Mouse (Mus musculus) neural tube, embryonic 13.5 days (tissue): ENCODE results near the gene Pcyt1a. TPM values are rescaled to one million over a fixed set of nuclear protein-coding genes. Genes with fewer than 3 reads are reported as not detected.
A peak's percentile ranks its signal among the peaks of the same experiment; 100 is the strongest.

Source experiments
- ATAC-seq: fragments of 200-750 bp; cut with Nextera tagmentation; 2 replicates; pipeline ENCODE4 v1.8.0; 2017; ENCODE audit warnings: low read depth, mild to moderate bottlenecking, moderate TSS enrichment, moderate library complexity
- H3K27ac ChIP-seq: fragments of 300-500 bp; sonication (generic); replicated peaks from 2 replicates; pipeline ENCODE4 v1.5.1; 2015; ENCODE audit warnings: moderate library complexity, mild to moderate bottlenecking, inconsistent platforms
- H3K27me3 ChIP-seq: fragments of 300-500 bp; sonication (generic); 2 replicates; pipeline ENCODE4 v1.6.1; 2015; ENCODE audit warnings: mild to moderate bottlenecking, inconsistent platforms
- H3K36me3 ChIP-seq: fragments of 300-500 bp; sonication (generic); 2 replicates; pipeline ENCODE4 v1.6.1; 2015; ENCODE audit warnings: mild to moderate bottlenecking, inconsistent platforms
- H3K4me1 ChIP-seq: fragments of 300-500 bp; sonication (generic); replicated peaks from 2 replicates; pipeline ENCODE4 v1.6.1; 2015; ENCODE audit warnings: inconsistent platforms
- H3K4me2 ChIP-seq: fragments of 300-500 bp; sonication (generic); 2 replicates; pipeline ENCODE4 v1.6.1; 2015; ENCODE audit warnings: inconsistent platforms, mild to moderate bottlenecking, moderate library complexity
- H3K4me3 ChIP-seq: fragments of 300-500 bp; sonication (generic); 2 replicates; pipeline ENCODE4 v1.5.1; 2015; ENCODE audit warnings: mild to moderate bottlenecking, inconsistent platforms
- H3K9ac ChIP-seq: fragments of 300-500 bp; sonication (generic); 2 replicates; pipeline ENCODE4 v1.6.1; 2015; ENCODE audit warnings: moderate library complexity, mild to moderate bottlenecking, inconsistent platforms
- H3K9me3 ChIP-seq: fragments of 300-500 bp; sonication (generic); 2 replicates; pipeline ENCODE4 v1.6.1; 2016; ENCODE audit warnings: inconsistent platforms
- WGBS: fragments of 180-500 bp; shearing (Covaris S2); methylation state at CpG from one replicate; pipeline ENCODE4 v1.1.7; 2015; 5-methylcytosine and 5-hydroxymethylcytosine counted together
- polyA plus RNA-seq: library from polyadenylated mRNA; unstranded; fragments of >200 nt; fragmentation: Nextera tagmentation; extraction: Ambion mirVana; gene quantifications from 2 replicates; pipeline ENCODE4 v1.2.1, GENCODE M21; 2015

Pcyt1a gene
- polyA plus RNA-seq, 1 experiment from 2014 or later: 42.1 TPM

DNA sequence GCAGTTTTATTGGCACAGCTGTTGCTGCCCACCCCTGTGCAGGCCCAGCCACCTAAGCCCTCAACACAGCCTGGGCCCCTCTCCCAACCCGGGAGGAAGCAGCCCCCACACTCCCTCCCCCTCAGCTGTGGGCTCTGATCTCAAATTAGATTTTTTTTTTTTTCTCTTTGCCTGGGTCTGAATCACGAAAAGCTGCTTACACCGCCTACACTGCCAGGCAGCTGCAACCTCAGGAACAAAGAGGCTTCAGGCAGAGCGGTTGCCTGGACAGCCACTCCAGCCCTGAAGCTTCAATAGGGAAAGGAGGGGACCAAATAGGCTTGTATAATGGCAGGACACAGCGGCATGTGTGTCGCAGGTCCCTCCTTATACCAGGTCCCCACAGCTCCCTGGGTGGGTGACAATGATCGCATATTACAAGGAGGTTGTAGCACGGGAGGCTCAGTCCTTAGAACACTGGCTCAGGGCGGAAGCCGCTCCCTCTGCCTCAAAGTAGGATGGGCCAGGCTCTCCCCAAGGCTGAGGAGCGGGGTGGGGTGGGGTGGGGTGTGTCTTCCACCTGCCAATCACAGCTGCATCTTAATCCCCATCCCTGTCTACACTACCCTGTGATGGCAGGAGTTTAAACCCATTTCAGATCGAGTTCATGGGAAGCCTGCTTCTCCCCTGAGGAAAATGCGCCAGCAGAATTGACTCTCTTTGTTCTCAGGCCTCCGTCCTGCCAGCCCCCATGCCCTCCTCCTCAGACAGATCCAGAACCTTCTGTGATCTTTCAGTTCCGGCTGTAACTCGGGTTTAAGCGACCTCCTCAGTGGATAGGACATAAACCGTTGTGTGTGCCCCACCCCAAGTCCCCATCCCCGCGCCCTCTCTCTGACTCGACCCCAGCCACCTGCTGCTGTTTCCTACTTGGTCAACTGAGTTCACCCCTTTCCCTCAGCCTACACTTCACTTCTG lies 85.6 kb downstream of the Pcyt1a start:
- 0 out of 2 replicates have a peak overlapping the region, but pooled peaks have one; percentile 20 for H3K4me3 ChIP-seq
- peak overlapping the region; percentile 97 for H3K27ac ChIP-seq
- H3K36me3 ChIP-seq: no peaks in the 10 kb centered on the region
- H3K4me1 ChIP-seq: peaks cover 17% of the 10 kb centered on the region
- 11% methylated on average over 21 of the region's 21 CpGs for WGBS
- H3K9ac ChIP-seq: peak overlapping the region; percentile 70
- peak overlapping the region; percentile 47 for H3K4me2 ChIP-seq
- H3K27me3 ChIP-seq: no peaks in the 10 kb centered on the region
- no peaks in the 10 kb centered on the region for H3K9me3 ChIP-seq
- peak; percentile 93 for ATAC-seq

DNA sequence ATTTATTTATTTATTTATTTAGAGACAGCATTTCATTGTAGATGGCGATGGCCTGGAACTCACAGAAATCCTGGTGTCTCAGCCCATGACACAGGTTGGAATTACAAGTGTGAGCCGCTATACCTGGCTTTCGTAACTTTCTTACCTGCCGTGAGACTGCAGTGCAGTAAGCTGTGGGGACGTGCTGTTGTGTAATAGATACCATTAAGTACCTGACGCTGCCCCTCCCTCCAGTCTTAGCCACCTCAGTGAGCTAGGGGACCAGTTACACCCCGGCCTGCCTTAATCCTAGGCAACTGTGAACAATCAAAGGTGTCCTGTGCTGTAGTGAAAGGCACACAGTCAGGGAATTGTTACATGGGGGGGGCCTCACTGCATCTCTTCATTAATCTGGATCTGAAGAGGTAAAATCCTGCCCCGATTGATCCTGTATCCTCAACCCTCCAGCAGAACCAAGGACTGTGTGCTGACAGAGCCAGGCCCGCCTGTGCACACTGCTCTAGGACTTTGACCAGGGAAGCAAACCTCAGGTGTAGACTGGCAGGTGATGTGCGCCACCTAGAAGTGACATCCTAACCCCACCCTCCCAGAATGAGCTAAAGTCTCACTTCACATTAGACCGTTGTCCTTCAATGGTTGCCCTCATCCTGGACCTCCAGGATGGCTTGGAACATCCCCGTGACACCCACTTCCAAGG lies 87.2 kb downstream of the Pcyt1a start:
- Histone ChIP-seq H3K4me2 (no peak overlapping the region), H3K9ac (no peak overlapping the region), H3K9me3 (no peaks in the 10 kb centered on the region), H3K4me1 (peaks cover 17% of the 10 kb centered on the region), H3K27ac (no peak overlapping the region), H3K27me3 (no peaks in the 10 kb centered on the region), H3K4me3 (no peak overlapping the region), H3K36me3 (no peaks in the 10 kb centered on the region)
- ATAC-seq: no peak
- WGBS: 86% methylated on average over 12 of the region's 12 CpGs

DNA sequence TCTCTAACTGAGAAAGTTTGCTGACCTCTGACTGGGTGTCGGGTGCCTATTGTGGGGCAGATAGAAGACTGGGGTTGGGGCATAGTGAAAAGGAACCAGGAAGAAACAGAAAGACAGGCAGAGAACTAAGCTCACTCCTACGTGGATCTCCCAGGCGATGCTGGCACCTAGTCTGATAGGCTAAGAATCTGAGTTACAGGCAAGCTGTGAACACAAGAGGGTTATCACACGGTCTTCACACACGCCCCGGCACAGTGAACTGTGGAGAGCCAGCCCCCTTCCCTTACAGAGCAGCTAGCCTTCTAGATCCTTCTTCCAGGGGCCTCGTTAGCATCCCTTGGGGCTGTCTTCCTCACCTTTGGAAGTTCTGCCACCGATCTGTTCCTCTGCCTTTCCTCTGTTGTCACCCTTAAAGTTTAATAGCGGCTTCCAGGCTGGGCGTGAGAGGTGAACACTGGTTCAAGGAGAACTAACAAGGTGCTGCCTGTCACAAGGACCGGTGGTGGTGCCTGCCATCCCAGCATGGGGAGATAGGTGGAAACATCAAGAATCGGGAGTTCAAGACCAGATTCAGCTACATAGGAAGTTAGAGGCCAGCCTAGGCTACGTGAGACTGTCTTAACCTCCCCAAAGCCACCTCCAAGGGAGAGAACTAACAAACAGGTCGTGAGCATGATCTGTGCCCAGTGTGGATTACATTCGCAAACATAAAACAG lies 89.1 kb downstream of the Pcyt1a start:
- H3K4me2 ChIP-seq: no peak overlapping the region
- H3K4me3 ChIP-seq: no peak overlapping the region
- H3K27ac ChIP-seq: no peak overlapping the region
- H3K9me3 ChIP-seq: no peaks in the 10 kb centered on the region
- 86% methylated on average over 15 of the region's 15 CpGs for WGBS
- H3K27me3 ChIP-seq: no peaks in the 10 kb centered on the region
- ATAC-seq: no peak
- H3K4me1 ChIP-seq: peaks cover 32% of the 10 kb centered on the region
- H3K36me3 ChIP-seq: no peaks in the 10 kb centered on the region
- H3K9ac ChIP-seq: no peak overlapping the region

DNA sequence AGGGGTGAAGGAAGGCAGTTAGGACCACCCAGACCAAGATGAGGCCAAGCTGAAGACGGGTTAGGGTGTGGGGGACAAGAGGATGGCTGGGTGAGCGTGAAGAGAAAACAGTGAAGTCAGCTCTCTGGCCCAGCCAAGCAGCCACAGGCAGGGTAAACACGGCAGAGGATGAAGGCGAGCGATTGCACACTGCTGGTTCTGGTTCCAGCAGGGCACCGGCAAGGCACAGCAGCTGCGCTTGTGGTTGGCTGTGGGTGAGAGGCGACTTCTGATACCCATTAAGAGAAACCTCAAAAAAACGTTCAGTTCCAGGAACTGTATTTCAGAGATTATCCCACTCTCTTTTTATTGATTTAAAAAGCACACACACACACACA lies 89.6 kb downstream of the Pcyt1a start:
- H3K27ac ChIP-seq: 0 out of 2 replicates have a peak overlapping the region, but pooled peaks have one; percentile 9
- H3K4me2 ChIP-seq: no peak overlapping the region
- H3K27me3 ChIP-seq: no peaks in the 10 kb centered on the region
- H3K9ac ChIP-seq: no peak overlapping the region
- 70% methylated on average over 9 of the region's 9 CpGs for whole genome bisulfite sequencing
- ATAC-seq: no peak
- no peaks in the 10 kb centered on the region for H3K36me3 ChIP-seq
- H3K4me3 ChIP-seq: no peak overlapping the region
- peaks cover 30% of the 10 kb centered on the region for H3K4me1 ChIP-seq
- H3K9me3 ChIP-seq: no peaks in the 10 kb centered on the region

DNA sequence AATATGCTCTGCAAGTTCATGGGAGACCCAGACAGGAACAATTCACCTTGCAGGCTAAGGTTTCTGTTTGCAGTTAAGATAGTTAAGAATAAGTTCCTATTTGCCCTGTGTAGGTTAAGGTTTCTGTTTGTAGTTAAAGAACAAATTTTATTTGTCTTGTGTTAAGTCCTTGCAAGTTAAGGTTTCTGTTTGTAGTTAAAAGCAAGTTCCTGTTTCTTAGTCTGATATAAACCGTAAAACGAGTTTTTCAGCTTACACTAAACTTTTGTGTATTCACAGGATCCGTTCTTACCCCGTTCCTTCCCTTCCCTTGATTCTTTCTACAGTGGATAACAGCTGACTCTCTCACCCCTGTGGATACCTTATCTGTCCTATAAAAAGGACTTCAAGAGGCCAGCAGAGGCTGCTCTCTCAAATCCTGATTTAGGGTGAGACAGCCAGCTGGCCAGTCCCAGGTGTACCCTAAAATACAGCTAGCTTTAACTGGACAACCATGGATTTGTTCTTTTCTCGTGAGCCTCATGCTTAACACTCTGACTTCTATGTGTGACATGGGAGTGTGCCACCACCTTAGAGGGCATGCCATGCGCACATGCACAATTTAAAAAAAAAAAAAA lies 92.0 kb downstream of the Pcyt1a start:
- Histone ChIP-seq H3K27ac (no peak overlapping the region), H3K4me1 (peaks cover 15% of the 10 kb centered on the region), H3K36me3 (no peaks in the 10 kb centered on the region), H3K9me3 (no peaks in the 10 kb centered on the region), H3K4me2 (no peak overlapping the region), H3K4me3 (no peak overlapping the region), H3K27me3 (no peaks in the 10 kb centered on the region), H3K9ac (no peak overlapping the region)
- ATAC-seq: no peak
- 85% methylated on average over 6 of the region's 6 CpGs for WGBS

DNA sequence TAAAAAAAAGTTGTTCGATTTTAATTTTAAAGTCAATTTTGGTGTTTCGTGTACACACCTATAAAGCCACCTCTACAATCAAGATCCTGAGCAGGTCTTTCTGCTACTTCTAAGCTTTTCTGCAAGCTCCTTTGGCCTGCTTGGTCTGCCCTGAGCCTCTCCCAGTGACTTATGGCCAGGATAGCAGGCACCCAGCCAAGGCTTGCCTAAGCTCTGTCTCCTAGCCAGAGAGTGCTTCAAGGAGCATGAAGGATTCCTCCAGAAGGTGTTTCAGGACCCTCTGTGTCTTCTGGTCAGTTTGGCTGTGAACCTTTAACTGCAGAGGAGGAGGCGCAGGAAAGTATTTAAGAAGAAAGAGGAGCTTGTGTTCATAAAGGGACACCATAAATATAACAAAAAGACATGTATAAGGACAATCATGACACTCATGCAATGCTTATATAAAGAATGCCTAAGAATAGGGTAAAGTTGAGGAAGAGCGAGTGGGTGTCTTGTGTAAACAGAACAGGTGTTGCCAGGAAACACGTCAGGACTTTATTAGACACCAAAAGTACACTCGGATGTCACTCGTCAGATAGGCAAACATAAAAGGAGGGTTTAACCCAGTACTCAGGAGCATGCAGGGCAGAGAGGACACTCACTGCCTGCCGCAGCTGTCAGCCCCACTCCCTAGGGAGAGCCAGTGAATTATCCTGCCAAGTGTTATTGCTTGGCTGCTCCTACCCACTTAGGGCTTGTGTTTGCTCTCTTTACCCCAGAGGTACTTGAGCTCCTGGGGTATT lies 92.9 kb downstream of the Pcyt1a start:
- Histone ChIP-seq H3K4me1 (peaks cover 15% of the 10 kb centered on the region), H3K4me2 (no peak overlapping the region), H3K27me3 (no peaks in the 10 kb centered on the region), H3K9me3 (no peaks in the 10 kb centered on the region), H3K27ac (peak overlapping the region; percentile 88), H3K4me3 (no peak overlapping the region), H3K36me3 (no peaks in the 10 kb centered on the region), H3K9ac (no peak overlapping the region)
- peak; percentile 92 for ATAC-seq
- 49% methylated on average over 8 of the region's 8 CpGs for WGBS

DNA sequence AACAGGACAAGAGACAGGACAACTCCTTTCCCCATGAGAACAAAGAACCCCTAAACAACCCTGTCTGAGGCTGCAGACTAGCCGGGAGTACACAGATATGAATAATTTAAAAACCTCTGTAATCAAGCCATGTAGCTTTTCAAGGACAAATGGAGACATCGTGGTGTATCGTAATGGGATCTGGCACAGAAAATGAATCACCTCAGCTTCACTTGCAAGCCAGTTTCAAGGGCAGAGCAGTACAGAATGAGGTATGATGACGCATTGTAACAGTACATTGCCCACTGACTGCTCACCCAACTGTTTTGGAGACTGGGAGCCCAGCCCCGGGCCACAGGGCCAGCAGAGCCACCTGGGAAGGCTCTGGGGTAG lies 93.5 kb downstream of the Pcyt1a start:
- H3K4me1 ChIP-seq: peaks cover 15% of the 10 kb centered on the region
- no peaks in the 10 kb centered on the region for H3K9me3 ChIP-seq
- H3K36me3 ChIP-seq: no peaks in the 10 kb centered on the region
- H3K27ac ChIP-seq: peak overlapping the region; percentile 88
- no peak overlapping the region for H3K4me2 ChIP-seq
- ATAC-seq: peak; percentile 62
- H3K9ac ChIP-seq: no peak overlapping the region
- WGBS: 39% methylated on average over 5 of the region's 5 CpGs
- no peak overlapping the region for H3K4me3 ChIP-seq
- H3K27me3 ChIP-seq: no peaks in the 10 kb centered on the region

Other genes starting within 250 kb of the Pcyt1a start
- 15.8 and 18.4 TPM in 2 replicates for gene Fbxo45, start 183.8 kb upstream of the Pcyt1a start, polyA plus RNA-seq
- gene Wdr53, start 183.7 kb upstream of the Pcyt1a start, polyA plus RNA-seq: 16.4 and 17.1 TPM in 2 replicates
- 0.28 TPM in 1 of 2 replicates, not detected in the other for gene Smco1, start 159.5 kb upstream of the Pcyt1a start, polyA plus RNA-seq
- gene Rnf168, start 153.5 kb upstream of the Pcyt1a start, polyA plus RNA-seq: 25.3 and 27.3 TPM in 2 replicates
- 22.4 and 29.3 TPM in 2 replicates for gene Ubxn7, start 98.7 kb upstream of the Pcyt1a start, polyA plus RNA-seq
- not detected in 2 replicates for gene Tm4sf19, start 30.4 kb upstream of the Pcyt1a start, polyA plus RNA-seq
- 33.2 and 40.3 TPM in 2 replicates for gene Tctex1d2, start 11.2 kb upstream of the Pcyt1a start, polyA plus RNA-seq
- 0.17 TPM in 1 of 2 replicates, not detected in the other for gene Slc51a, start 57.0 kb downstream of the Pcyt1a start, polyA plus RNA-seq
- gene Zdhhc19, start 65.3 kb downstream of the Pcyt1a start, polyA plus RNA-seq: not detected in 2 replicates
- gene Tfrc, start 178.0 kb downstream of the Pcyt1a start, polyA plus RNA-seq: 36.0 and 37.9 TPM in 2 replicates
- 20.0 and 21.4 TPM in 2 replicates for gene Tnk2, start 213.0 kb downstream of the Pcyt1a start, polyA plus RNA-seq